Mouse (Mus musculus) liver, adult (tissue): ENCODE data around the gene Gcdh.
A peak's percentile ranks its signal among the peaks of the same experiment; 100 is the strongest.

Experiments used
- GATA4 ChIP-seq: IDR thresholded peaks from 2 replicates; pipeline ENCODE4 v1.6.1; 2014; ENCODE audit warnings: mild to moderate bottlenecking, low read length; ENCODE audit not compliant: insufficient replicate concordance

Gene Gcdh

DNA sequence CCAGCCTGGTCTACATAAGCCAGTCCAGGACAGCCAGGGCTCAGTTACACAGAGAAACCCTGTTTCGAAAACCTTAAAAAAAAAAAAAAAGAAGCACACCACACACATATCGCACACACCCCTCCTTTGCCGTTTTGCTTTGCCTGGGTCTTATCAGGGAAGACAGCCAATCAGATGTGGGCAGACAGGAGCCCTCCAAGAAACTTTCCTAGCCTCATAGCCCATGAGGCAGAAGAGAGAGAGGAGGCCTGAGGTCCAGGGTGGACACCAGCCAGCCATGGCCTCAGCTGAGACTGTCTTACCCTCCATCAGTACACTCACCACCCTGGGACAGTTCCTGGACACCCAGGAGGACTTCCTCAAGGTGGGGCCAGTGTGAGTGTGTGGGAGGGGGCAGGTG, 8.0 kb upstream of the Gcdh start, which contains the start of gene Klf1:
Klf1 (plus strand) TSS at position 177 of the 400 bp plus-strand sequence.
- no peak for TF ChIP-seq GATA4

DNA sequence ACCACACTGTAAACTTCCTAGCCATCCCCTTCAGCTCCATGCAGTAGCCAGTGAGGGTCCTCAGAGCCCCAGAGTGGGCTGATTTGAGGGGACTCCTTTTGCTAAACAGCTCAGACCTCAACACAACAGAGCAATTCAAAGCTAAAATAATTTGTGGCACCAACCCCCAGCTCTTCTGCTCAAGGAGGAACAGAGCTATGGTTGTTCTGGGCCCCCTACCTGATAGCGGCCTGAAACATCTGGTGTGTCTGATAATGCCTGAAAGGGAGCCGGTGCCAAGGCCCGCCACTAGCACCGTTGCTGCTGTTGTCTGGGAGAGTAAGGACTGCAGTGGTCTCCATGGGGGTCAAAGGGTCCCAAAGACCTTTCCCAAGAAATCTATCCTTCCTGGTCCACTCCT, 7.3 kb upstream of the Gcdh start:
- TF ChIP-seq GATA4: no peak

GRCm38 (mm10) chr8:84895963-84896362, 2.2 kb upstream of the Gcdh start:
- no peak for TF ChIP-seq GATA4

DNA sequence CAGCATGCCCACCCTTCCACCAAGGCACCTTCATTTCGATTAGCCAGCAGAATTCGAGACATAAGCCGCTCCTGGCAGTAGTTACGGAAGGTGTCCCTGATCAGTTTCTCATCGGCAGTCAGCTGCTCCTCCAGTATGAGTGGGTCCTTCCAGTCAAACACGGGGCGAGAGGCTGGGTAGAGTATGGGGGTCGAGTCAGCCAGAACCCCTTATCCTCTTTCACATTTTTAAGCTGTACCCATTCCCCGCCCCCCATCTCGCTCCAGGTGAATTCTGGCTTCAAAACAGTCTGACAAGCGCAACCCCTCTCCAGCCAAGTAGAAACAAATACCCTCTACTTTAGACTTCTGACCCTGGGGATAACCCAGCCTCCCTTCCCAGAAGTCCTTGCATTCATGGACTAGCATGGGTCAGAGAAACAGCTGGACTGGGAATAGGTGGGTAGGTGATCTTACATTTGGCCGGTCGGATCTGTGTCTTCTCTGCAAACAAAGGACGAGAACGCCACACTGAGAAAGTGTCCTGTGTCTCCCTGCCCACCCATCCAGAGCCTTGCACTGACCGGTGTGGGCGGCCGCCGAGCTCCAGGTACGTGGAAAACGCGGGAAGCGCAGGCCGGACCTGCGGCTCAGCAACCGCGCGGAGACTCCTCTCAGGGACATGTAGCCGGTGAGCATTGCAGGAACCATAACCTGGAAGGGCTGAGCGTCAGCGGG, 570 bp downstream of the Gcdh start:
- TF ChIP-seq GATA4: no peak

- no peak for TF ChIP-seq GATA4
Measured at GRCm38 (mm10) chr8:84889141-84889540, 4.6 kb downstream of the Gcdh start.

DNA sequence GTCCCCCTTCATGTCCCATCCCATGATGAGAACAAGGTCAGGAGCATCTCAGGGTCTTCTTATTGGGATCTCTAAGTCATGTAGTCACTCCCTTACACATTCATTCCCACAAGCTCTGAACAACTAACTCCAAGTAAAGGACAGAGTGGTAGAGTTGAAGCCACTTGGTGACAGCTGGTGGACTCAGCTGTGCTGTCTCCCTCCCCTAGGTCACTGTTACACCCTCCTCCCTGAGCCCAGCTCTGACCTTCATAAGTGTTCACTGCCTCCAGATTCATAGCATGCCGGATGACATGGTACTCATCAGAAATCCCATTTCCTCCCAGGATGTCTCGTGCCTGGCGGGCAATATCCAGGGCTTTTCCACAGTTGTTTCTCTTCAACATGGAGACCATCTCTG, 5.4 kb downstream of the Gcdh start:
- no peak for TF ChIP-seq GATA4

DNA sequence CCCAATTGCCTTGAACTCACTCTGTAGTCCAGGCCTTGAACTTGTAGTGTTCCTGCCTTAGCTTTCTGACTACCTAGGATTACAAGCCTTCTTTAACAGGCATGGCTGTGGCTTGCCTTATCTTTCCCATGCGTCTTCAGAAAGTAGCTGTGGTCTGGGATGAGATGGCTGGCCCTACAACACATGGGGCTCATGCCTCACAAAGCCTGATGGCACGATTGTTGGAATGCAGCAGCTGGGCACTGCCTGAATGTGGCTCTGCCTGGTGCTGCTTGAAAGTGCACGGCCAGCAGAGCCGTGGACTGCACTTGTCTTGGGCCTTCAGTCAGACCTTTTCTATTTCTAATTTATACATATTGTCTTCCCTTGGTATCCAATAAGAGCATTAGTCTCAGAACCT, 9.0 kb downstream of the Gcdh start:
- no peak for TF ChIP-seq GATA4

DNA sequence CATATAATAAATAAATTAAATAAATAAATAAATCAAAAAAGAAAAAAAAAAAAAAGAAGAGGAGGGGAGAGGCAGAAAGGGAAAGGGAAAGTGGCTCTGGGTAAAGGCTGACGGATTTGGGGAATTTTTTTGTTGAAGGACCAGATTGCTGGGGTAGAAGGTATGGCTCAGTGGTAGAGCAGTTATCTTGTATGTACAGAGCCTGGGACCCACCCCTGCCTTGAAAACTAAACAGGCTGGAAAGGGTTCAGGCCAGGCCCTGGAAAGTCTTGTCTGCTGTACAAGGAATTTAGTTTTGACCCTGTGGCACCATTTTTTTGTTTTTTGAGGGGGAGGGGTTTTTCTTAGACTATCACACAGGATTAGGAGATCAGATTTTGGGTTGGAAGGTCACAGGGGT, 14.8 kb downstream of the Gcdh start:
- no peak for TF ChIP-seq GATA4

DNA sequence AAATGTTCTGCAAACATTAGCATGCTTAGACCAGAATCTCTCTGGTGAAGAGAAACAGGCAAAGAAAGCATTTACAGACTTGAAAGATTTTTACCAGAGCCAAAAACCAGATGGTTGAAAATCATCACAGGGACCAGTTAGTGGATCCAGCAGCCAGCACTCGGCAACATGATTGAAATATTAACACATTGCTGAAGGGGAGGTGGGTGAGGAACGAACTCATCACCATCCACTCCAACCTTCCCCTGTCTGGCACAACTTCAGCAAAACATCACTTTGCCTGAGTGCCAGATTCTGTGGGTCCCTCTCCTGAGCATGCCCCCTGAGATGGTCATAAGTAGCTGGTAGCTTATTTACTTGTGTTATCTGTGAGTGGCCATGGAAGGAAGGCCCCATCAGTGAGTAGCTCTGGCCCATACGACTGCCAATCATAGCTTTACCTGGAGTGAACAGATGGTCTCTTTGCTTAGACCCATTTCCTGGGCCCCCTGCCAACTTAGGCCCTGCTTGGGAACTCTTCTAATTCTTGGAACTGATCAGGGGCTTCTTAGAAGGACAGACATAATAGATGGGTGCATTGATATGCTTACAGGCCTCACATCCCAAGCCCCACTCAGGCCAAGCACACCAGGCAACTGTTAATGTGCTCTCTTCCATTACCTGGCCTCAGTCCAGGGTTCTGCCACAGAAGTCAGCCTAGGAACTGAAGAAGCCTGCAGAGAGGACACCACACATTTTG, 16.3 kb downstream of the Gcdh start:
- no peak for TF ChIP-seq GATA4

- TF ChIP-seq GATA4: no peak
Measured at GRCm38 (mm10) chr8:84874339-84874738, 19.4 kb downstream of the Gcdh start.

DNA sequence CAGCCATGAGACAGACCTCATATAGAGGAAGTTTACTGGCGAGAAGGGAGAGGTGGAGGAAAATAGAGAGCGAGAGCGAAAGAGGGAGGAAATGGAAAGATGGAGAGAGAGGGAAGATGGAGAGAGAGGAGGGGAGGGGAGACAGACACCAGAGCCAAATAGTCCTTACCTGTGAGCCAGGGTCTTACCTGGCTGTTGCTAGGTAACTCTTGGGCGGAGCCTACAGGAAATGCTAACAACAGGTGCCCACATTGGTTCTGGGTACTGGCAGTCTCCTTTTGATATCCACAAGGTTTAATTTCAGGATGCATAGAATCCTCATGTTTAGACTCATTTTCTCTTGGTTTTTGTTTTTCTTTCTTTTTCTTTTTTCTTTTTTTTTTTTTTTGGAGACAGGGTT, 20.7 kb downstream of the Gcdh start:
- TF ChIP-seq GATA4: no peak

DNA sequence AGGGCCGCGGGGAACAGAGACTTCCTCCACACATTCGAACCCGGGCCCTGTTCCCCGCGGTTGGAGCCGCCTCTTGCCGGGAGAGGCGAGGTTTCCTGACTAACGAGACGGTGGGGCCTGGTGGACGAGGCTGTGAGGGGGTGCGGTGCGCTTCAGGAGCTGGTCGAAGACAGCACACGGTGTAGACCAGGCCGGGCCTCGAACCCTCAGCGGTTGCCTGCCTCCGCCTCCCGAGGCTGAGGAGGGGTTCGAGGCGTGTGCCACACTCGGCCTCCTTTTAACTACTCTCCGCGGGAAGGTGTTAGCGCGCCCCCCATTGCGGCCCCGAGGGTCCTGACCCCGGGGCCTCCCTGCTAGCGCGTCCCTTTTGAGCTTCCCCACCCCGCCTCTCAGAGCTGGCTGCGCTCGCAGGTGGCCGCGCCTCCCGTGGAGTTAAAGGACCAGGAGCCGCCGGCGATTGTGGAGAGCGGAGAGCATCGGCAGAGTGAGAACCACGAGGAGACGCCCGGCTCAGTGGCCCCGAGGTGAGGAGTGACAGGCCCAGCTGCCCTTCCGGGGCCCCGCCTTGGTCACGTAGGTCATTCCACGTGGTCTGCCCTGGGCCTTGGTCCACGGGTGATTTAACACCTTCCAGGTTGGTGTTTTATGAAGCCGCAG, 21.3 kb downstream of the Gcdh start:
- TF ChIP-seq GATA4: no peak

GRCm38 (mm10) chr8:84871376-84872308, 22.1 kb downstream of the Gcdh start, which contains the start of gene Syce2:
Gene Syce2 (plus strand): TSS chr8:84872111.
- no peak for TF ChIP-seq GATA4

- peak; percentile 87; the same call in 1 of the 2 replicates for TF ChIP-seq GATA4
Measured at GRCm38 (mm10) chr8:84856864-84857441, 36.8 kb downstream of the Gcdh start, which contains the start of gene Farsa. Gene Farsa (plus strand): TSS chr8:84856989.
